Mouse (Mus musculus) stomach, postnatal 0 days (tissue): ENCODE results near the gene Tubgcp6.

ENCODE experiments used
- CTCF ChIP-seq: IDR thresholded peaks from 2 replicates; pipeline ENCODE4 v1.5.1; 2016; ENCODE audit warnings: antibody characterized with exemption, low read depth, mild to moderate bottlenecking, moderate library complexity
- EP300 ChIP-seq: optimal IDR thresholded peaks from 2 replicates; pipeline ENCODE3; 2016; ENCODE audit warnings: antibody characterized with exemption

GRCm38 (mm10) chr15:89171526-89172051 is 48.7 kb upstream of the Tubgcp6 start:
- TF ChIP-seq CTCF (no peak), EP300 (no peak)
